12 mouse cellular contexts compared by ENCODE assay signal in the genomic region with DNA sequence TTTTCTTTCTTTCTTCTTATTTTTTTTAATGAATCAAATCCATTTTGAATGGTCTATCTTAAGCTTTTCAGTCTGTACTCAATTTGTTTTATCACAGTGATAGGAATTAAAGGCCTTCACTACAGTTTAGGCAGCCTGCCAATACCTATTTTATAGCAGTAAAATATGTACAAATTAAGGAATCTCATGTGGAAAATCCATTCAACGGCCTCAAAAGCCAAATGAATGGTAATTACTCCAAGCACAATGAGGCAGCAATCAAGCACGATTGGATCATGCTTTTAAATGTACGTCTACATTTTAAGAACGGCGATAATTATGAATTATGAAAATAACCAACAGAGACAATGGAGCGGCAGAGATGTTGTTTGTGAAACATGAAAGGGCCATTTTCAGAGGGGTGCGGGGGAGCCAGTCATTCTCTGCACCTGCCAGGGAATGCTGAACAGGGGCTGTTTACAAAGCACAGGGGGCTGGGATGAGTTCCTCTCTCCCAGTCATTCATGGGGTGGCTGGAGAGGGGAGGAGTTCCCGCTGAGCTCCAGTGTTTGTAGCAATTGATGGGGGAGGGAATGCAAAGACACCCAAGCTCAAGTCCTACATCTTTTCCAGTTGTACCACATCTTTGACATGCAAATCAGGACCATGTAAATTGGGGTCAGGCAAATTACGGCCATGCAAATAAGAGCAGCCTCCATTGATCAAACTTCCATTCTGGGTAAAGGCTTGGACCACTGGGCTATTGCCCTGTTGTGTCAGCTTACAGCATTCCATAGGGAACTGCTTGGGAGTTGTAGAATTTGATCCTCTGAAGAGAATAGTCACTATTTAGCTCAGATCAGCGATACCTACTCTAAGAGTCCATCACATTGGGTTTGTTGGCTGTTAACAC.
A peak's percentile ranks its signal among the peaks of the same experiment; 100 is the strongest.
DNase-seq lines count a peak whose midpoint lies in the region; ATAC-seq lines count a peak whose summit lies in the region.
"Had no signal": no experiment of that assay in that cellular context is flagged by ENCODE, and none has a peak within 500 bp of the region (broad histone marks: within the 10 kb centered on the region; RNA-seq: fewer than 3 reads in every experiment).

No protein-coding gene starts in this region.

- no peaks in the 10 kb centered on the region for H3K27me3 ChIP-seq in forebrain, embryonic 11.5 days (ENCODE audit: control insufficient read depth, insufficient read depth, low read length)
- no peaks in the 10 kb centered on the region for H3K27me3 ChIP-seq in liver, embryonic 12.5 days (replicated peaks)
- H3K27me3 ChIP-seq: kidney, embryonic 15.5 days had no signal

- 0 out of 2 replicates have a peak overlapping the region, but pooled peaks have one; percentile 19 for H3K27ac ChIP-seq in forebrain, embryonic 11.5 days (ENCODE audit: low read depth, low read length)
- no peak overlapping the region for H3K27ac ChIP-seq in liver, embryonic 12.5 days
- H3K27ac ChIP-seq: kidney, embryonic 15.5 days had no signal

- no peak overlapping the region for H3K4me3 ChIP-seq in forebrain, embryonic 11.5 days (ENCODE audit: low read depth, low read length)
- no peak overlapping the region for H3K4me3 ChIP-seq in liver, embryonic 12.5 days
- H3K4me3 ChIP-seq: kidney, embryonic 15.5 days; myocyte had no signal

- WGBS in forebrain, embryonic 11.5 days, result 27% methylated on average over 10 of the region's 10 CpGs
- WGBS in liver, embryonic 12.5 days (ENCODE audit: insufficient replicate concordance), result 60% methylated on average over 10 of the region's 10 CpGs

- no peak overlapping the region for H3K9ac ChIP-seq in forebrain, embryonic 11.5 days (ENCODE audit: low read length)
- H3K9ac ChIP-seq in liver, embryonic 12.5 days, result no peak overlapping the region
- H3K9ac ChIP-seq: kidney, embryonic 15.5 days had no signal

- peak; percentile 93 for ATAC-seq in forebrain, embryonic 11.5 days (replicated peaks; ENCODE audit: low FRiP score)
- no peak for ATAC-seq in liver, embryonic 12.5 days
- ATAC-seq: lung, postnatal 0 days had no signal

- no peaks in the 10 kb centered on the region for H3K9me3 ChIP-seq in forebrain, embryonic 11.5 days (ENCODE audit: control insufficient read depth, low read length)
- peaks cover 20% of the 10 kb centered on the region; the same call in 1 of the 2 replicates for H3K9me3 ChIP-seq in liver, embryonic 12.5 days (replicated peaks)
- H3K9me3 ChIP-seq: kidney, embryonic 15.5 days had no signal

- DNase-seq in retina, postnatal 1 day, result peak; percentile 93
- no peak for DNase-seq in retina, embryonic 14.5 days (ENCODE audit: low spot score)
- DNase-seq in forebrain, embryonic 11.5 days (ENCODE audit: low spot score), result peak; percentile 67
- DNase-seq in layer of hippocampus, adult 9-11 months, result peak; percentile 16
- peak; percentile 6 for DNase-seq in right cerebral cortex, postnatal 25 days
- no peak for DNase-seq in ovary, postnatal 14 days (ENCODE audit: low spot score)
- no peak for DNase-seq in liver
- DNase-seq: adrenal gland, adult 8-10 months had no signal

- H3K4me1 ChIP-seq in forebrain, embryonic 11.5 days (replicated peaks; ENCODE audit: control insufficient read depth, insufficient read depth, low read length), result peaks cover 4% of the 10 kb centered on the region; the same call in 1 of the 2 replicates
- H3K4me1 ChIP-seq in liver, embryonic 12.5 days, result no peaks in the 10 kb centered on the region
- H3K4me1 ChIP-seq: kidney, embryonic 15.5 days had no signal

- peak overlapping the region; percentile 12; the same call in 1 of the 2 replicates for H3K4me2 ChIP-seq in forebrain, embryonic 11.5 days (ENCODE audit: low read depth, low read length, severe bottlenecking)
- H3K4me2 ChIP-seq in liver, embryonic 12.5 days, result no peak overlapping the region
- H3K4me2 ChIP-seq: kidney, embryonic 15.5 days had no signal

- H3K36me3 ChIP-seq in forebrain, embryonic 11.5 days (ENCODE audit: control insufficient read depth, insufficient read depth, low read length), result no peaks in the 10 kb centered on the region
- H3K36me3 ChIP-seq in liver, embryonic 12.5 days, result no peaks in the 10 kb centered on the region
- H3K36me3 ChIP-seq: kidney, embryonic 15.5 days had no signal

Comparison
In these comparisons a context has a peak if more than half of its experiments do, and no peak if none do; other contexts are left out.
1. DNase-seq: peak in retina, postnatal 1 day (single experiment), forebrain, embryonic 11.5 days (single experiment), layer of hippocampus, adult 9-11 months (single experiment) and right cerebral cortex, postnatal 25 days (single experiment); none in retina, embryonic 14.5 days (single experiment), ovary, postnatal 14 days (single experiment) and liver (single experiment).